Mouse (Mus musculus): ENCODE results near the gene Casc3. TPM values are rescaled to one million over a fixed set of nuclear protein-coding genes. Genes with fewer than 3 reads are reported as not detected.

Casc3 gene
- polyA plus RNA-seq, 1 experiment = 21.1 TPM

DNA sequence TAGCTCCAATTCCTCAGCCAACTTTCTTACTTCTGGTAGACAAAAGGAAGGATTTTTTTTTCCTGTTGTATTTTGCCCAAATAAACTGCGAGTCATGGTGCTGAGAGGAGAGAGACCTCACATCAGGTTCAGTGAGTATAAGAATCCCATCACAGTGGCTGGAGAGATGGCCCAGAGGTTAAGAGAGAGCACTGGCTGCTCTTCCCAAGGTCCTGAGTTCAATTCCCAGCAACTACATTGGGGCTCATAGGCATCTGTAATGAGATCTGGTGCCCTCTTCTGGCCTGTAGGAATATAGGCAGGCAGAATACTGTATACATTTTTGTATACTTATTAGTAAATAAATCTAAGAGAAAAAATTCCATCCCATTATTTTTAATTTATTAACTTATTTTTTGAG is 17.0 kb upstream of the Casc3 start:
- WGBS = 81% methylated on average over 1 of the region's 1 CpGs
- DNase-seq (ENCODE audit: low read depth, low spot score) = no peak

DNA sequence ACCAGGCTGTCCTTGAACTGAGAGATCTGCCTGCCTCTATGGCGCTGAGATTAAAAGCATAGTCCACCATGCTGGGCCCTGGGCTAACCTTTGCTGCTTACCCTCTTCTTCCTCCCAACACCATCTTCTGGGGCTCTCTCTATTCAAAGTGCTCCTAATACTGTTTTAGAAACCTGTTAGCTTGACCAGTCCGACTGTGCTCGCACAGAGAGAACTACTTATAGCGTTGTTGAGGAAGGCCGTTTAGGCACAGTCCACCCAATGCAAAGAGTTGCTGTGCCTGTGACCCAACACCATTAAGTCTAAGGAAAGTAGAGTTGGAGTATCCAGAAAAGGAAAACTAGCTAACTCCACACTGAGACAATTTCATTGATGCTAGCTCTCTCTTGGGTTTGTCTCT is 16.6 kb upstream of the Casc3 start:
- DNase-seq (ENCODE audit: low read depth, low spot score) = no peak
- 85% methylated on average over 5 of the region's 5 CpGs for WGBS

DNA sequence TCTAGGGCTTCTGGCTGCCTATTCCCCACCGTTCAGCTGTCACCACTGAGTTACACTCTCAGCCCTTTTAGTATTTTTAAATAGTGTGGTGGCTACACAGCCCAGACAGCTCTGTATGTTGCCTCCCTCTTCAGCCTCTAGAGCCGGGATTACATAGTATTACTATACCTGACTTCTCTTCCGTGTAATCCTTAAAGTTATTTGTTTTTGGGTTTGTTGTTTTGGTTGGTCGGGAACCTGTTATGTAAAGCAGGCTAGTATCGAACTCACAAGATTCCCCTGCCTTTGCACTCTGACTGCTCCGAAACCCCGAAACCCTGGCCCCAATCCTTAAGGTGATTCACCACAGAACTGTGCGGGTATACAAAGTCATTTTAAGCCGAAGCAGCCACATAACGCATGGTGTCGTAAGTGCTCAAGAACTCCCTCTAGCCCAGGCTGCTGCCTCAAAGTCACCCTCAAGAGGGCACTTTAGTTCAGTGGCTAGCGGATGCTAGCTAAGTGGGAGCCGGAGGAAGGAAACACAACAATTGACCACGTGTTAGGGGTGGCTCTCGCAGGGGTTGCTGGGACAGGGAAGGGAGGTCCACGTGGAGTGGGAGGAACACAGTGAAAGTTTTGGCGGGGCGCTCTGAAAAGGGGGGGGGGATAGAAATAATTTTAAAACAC is 16.0 kb upstream of the Casc3 start:
- DNase-seq (ENCODE audit: low read depth, low spot score) = peak; percentile 90
- 3% methylated on average over 18 of the region's 18 CpGs for WGBS

DNA sequence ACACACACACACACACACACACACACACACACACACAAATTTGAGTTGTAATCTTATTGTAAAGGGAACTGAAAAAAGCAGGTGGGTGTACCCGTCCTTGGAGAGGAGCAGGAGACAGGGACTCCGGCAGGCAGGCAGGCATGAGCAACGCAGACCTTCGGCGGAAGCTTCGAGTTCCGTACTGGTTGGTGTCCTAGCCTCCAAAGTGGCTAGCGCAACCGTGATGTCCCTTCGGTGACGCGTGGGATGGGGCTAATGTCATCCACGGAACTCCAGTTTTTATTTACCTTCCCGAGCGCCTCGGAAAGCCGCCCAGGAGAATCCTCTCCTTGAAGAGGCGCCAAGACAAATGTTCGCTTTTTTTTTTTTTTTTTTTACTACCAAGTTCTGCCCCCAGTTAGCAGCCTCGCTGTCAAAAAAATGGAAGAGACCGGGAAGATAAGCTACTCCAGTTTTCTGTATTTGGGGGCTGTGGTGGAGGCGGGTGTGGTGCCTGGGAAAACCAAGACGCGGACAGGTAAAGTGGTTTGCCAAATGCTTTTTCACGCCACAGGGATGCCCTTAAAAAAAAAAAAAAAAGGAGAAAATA is 15.4 kb upstream of the Casc3 start:
- DNase-seq (ENCODE audit: low read depth, low spot score) = no peak
- WGBS = 1% methylated on average over 25 of the region's 25 CpGs

DNA sequence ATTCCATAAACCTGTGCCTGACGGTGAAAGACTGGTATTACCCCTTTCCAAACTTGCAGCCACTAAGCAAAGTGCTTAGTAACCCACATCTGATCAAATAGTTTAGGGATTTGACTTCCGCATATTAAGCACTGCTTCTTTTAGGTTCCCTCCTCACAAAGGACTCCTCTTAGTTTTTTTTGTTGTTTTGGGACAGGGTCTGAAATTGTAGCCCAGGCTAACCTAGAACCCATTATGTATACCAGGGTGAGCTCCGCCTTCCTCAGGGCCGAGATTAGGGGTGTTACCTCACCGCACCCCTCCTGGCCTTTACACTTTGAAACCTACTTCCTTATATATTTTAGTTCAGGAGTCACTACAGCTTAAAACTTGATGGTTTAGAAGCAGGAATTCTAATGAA is 14.9 kb upstream of the Casc3 start:
- DNase-seq (ENCODE audit: low read depth, low spot score) = no peak
- WGBS = 14% methylated on average over 5 of the region's 5 CpGs

DNA sequence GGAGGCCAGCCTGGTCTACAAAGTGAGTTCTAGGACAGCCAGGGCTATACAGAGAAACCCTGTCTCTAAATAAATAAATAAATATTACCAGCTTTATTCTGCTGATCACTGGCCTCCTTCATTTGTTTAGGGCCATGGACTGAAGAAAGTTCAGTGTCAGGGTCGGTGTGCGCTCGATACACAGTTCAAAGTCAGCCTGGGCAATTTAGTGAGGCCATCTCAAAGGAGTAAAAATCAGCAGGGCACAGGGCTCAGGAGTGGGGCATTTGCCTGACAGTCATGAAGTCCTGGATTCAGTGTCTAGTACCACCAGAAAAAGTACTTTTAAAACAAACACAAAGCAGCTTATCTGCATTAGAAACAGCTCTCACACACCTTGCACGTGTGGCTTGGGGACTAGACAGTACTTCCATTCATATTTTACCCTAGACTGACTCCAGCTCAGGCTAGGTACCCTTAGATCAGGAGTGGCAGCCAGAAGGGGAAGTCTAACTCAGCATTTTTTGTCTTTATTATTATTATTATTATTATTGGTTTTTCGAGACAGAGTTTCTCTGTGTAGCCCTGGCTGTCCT is 14.0 kb upstream of the Casc3 start:
- DNase-seq (ENCODE audit: low read depth, low spot score) = no peak
- 48% methylated on average over 5 of the region's 5 CpGs for WGBS

DNA sequence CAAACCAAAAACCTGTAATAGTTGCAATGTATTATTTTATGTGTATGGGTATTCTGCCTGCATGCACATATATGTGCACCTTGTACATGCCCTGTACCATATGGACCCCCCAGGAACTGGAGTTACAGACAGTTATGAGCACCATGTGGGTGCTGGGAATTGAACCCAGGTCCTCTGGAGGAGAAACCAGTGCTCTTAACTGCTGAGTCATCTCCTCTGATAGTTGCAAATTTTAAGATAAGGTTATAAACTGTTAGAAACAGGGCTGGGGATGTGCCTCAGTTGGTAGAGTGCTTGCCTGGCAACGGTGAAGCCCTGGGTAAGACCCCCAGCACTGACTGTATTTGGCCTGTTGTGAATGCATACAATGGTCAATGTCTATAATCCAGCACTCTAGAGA is 13.3 kb upstream of the Casc3 start:
- WGBS = 74% methylated on average over 1 of the region's 1 CpGs
- DNase-seq (ENCODE audit: low read depth, low spot score) = no peak

DNA sequence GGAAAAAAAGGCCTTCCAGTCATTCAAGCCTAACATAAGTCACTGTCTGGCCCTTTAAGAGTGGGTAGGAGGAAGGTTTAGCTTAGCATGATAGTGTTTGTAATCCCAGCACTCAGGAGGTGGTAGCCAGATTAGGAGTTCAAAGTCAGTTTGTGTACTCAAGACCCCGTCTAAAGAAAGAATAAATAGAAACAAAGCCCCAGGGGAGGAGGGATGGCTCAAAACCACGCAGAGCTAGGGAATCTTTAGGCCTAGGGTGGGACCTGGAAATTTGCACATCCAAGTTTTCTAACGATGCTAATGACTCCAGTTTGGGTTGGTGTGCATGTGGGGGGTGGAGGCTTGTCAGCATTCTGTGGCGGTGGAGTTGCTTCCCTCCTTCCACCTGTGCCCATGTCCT is 12.6 kb upstream of the Casc3 start:
- DNase-seq (ENCODE audit: low read depth, low spot score) = no peak
- WGBS = 43% methylated on average over 4 of the region's 4 CpGs

DNA sequence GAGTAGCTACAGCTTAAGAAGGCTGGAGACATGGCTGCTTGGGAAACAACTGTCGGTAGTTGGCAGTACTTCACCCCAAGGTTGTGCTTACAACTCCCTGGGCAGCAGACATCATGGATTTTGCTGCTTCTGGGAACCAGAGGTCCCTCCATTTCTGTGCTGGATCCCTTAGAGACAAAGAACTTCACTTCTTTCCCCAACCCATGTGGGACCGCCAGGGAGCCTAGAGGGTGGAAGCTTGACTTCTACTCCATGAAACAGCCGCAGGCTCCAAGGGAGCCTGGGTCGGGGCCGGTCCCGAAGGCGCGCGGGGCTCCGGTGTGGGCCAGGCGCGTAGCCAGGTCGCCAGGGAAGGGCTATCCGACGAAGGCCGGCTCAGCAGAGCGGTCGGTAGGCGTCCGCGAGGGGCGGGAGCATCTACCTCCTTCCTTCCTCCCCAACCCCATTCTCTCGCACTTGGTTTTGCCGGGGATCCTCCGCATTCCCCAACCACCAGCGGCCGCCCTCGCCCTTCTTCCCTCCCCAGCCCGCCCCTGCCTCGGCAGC is 10.2 kb upstream of the Casc3 start:
- under 1% methylated on average over 27 of the region's 30 CpGs for WGBS
- no peak for DNase-seq (ENCODE audit: low read depth, low spot score)

DNA sequence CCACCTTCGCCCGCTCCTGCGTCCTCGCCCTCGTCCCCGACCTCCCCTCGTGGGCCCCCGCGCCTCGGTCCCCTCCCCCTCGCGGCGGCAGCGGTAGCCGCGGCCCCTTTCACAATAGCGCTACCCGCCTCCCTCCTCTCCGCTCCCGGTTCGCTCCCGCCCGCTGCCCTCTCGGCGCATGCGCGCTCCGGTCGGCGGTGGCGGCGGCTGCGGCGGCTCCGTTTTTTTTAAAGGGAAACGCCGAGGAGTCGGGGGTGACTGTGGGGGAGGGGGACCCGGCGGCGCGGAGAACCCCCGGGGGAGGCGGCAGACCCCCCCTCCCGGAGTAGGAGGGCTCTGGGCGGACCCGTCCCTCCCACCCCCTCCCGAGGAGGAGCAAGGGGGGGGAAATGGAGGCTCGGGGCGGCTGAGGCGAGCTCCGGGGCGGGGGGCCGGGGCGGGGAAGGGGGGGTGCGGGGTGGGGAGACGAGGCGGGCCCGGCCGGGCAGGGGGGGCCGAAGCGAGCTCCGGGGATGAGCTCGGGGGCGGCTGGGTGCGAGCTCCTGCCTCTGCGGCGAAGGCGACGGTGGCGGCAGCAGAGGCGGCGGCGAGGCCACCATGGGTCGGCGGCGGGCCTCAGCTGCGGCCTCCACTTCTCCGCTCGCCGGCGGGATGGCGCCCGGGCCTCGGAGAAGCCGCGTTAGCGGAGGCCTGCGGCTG is 9.5 kb upstream of the Casc3 start, which contains the start of gene Msl1:
Gene Msl1, plus strand, starts transcription at position 502 of the 699 bp plus-strand sequence.
- no peak for DNase-seq (ENCODE audit: low read depth, low spot score)
- under 1% methylated on average over 81 of the region's 89 CpGs for WGBS

DNA sequence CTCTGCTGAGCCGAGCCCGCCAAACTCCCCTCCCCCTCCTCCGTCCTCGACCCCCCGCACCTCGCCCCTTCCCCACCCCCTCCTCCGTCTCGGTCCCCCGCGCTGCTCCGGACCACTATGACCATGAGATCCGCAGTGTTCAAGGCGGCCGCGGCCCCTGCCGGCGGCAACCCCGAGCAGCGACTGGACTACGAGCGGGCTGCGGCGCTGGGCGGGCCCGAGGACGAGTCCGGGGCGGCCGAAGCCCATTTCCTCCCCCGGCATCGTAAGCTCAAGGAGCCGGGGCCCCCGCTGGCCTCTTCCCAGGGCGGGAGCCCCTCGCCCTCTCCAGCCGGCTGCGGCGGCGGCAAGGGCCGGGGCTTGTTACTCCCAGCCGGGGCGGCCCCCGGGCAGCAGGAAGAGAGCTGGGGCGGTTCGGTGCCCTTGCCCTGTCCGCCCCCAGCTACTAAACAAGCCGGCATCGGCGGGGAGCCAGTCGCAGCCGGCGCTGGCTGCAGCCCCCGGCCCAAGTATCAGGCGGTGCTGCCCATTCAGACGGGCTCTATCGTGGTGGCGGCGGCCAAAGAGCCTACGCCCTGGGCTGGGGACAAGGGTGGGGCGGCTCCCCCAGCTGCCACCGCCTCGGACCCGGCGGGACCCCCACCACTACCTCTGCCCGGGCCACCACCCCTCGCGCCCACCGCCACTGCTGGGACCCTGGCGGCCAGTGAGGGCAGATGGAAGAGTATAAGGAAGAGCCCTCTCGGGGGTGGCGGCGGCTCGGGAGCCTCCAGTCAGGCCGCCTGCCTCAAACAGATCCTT is 8.8 kb upstream of the Casc3 start:
- under 1% methylated on average over 70 of the region's 74 CpGs for WGBS
- DNase-seq (ENCODE audit: low read depth, low spot score) = no peak

DNA sequence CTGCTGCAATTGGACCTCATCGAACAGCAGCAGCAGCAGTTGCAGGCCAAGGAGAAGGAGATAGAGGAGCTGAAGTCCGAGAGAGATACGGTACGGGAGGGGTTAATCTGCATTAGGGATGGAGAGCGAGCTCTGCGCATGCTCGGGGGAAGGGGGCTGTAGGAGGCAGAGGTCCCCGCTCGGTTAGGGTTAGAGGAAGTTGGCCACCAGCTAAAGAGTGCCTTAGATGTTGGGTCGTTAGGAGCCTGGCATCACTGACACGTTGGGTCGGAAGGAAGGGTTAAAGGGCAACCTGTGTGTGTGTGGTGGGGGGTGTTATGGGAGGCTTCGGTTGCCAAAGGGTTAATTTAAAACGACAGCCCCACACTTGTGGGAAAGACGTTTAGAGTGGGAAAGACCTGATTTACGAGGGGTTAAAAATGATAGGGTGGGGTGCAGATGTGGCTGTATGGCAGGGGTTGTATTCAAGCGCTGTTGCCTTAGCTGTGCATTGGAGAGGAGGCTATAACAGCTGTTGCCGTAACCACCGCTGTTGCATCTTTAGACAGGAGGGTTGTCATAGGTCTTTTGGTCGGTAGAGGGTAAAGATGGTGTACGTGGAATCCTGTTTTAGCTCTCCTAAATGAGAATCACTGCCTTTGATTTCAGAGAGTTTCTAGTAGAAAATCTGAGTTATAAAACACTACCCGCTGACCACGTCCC is 8.0 kb upstream of the Casc3 start:
- WGBS = 1% methylated on average over 23 of the region's 23 CpGs
- no peak for DNase-seq (ENCODE audit: low read depth, low spot score)

DNA sequence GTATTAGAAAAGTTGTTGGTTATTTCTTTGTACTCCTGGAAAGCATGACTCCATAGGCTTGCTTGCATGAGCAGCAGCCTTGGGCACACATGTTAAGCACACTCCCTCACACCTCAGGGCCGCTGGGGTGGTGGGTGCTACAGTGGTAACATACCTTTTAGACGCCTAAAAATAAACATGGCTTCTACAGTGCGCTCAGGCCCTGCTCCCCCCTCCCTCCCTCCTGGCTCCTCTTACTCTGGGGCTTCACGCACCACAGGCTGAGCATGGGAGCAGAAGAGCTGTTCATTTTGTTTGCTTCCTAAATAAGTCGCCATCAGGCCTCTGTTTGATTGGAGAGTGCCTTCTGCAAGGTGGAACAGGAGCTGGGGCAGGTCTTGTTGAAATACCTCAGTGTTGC is 7.4 kb upstream of the Casc3 start:
- no peak for DNase-seq (ENCODE audit: low read depth, low spot score)
- WGBS = 4% methylated on average over 5 of the region's 5 CpGs

DNA sequence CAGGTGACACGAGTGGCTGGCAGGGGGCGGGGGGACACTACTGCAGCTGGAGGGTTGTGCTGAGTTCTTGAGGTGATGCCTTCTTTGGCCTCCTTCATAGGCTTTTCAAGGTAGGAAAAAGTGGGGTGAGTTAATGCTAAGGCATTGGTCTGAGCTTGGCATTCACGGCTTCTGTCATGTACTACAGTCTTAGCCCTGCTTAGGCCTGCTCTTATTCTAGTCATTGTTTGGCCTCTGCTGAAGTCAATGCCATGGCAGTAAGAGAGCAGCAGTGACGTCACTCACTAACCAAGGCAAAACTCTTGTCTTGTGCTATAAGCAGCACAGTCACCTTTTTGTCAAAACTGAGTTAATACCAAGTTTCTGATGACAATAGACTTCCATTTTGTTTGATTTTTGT is 6.8 kb upstream of the Casc3 start:
- WGBS = 38% methylated on average over 4 of the region's 4 CpGs
- no peak for DNase-seq (ENCODE audit: low read depth, low spot score)

DNA sequence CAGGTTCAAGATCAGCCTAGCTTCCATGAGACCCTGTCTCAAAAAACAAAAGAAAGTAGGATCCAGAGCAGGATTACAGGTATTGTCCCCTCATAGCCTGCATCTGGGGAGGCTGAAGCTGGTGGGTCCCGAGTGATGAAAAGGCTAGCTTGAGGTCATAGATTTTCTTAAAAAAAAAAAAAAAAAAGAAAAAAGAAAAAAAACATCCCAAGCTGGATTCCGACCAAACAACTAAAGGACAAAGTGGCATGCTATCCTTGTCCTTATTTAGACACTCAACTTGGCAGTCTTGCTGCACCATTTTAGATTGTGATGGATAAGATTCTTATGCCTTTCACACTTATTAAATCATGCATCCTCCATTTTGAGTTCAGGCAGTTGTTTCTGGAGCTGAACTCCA is 3.7 kb downstream of the Casc3 start:
- WGBS = 89% methylated on average over 2 of the region's 2 CpGs
- no peak for DNase-seq (ENCODE audit: low read depth, low spot score)

DNA sequence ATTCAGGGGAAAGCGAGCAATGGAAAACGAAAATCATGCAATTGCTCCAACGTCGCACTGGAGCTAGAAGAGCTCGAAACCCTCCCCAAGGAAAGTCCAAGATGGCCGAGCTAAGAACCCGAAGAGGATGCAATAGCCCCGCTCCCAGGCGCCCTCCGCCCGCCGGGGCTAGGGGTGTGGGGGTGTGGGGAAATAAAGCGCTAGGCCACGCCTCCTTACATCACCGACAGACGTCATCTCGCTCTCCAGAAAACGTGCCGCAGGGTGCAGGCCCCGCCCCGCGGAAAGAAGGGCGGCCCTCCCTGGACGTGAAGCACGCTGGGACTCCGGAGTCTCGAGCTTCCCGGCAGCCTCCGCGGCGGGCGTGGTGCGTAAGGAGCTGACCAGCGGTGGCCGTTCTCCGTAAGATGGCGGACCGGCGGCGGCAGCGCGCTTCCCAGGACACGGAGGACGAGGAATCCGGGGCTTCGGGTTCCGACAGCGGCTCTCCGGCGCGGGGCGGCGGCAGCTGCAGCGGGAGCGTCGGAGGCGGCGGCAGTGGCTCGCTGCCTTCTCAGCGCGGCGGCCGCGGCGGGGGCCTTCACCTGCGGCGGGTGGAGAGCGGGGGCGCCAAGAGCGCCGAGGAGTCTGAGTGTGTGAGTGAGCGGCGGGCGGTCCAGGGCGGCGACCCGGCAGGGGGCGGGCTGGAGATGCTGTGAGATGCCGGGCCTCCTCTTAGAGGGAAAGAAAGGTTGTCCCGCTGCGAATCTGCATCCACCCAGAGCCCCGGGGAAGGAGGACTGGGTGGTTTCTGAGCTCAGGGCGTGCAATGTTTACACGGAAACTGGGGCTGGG is 5.0 kb downstream of the Casc3 start:
- peak; percentile 95 for DNase-seq (ENCODE audit: low read depth, low spot score)
- WGBS = under 1% methylated on average over 72 of the region's 84 CpGs

DNA sequence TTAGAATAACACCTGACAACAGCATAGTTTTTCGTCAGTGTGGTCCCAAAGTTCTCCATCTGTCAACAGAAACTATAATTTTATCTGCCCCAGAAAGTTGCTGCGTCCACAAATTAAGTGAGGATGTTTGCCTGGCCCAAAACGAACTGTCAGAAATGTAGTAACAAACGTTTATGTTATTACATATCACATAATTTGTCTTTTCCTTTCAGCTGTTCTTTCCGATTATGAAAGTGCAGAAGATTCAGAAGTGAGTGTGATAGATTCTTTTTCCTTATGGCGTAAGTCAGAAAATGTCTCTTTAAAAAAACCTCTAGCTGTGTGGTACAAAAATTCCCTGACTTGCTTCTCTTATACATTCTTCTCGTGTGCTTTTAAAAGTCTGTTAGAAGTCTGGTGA is 6.0 kb downstream of the Casc3 start:
- 36% methylated on average over 7 of the region's 7 CpGs for WGBS
- DNase-seq (ENCODE audit: low read depth, low spot score) = no peak

DNA sequence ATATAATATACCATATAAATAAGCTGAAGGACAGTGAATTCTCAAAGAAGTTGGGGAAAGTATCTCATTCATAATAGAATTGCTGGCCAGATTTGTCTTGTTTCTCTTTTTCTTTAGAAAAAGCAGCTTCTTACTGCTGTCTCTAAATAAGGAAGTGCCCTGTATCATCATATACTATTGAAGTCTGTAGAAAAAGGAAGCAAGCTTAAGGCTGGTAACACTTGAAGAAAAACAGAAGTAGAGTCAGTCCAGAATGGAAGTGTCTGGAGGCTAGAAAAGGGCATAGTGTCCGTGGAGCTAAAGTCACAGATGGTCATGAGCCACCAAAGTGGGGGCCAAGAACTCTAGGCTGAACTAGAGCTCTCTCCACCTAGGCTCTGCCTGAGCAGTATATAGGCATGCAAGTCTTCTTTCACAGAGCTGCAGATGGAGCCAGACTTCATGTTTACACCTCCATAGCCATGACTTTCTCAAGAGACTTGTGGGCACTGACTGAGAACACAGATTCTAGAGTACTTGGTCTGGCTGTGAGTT is 12.1 kb downstream of the Casc3 start:
- WGBS = 95% methylated on average over 1 of the region's 1 CpGs
- no peak for DNase-seq (ENCODE audit: low read depth, low spot score)
